Mouse (Mus musculus) liver, embryonic 14.5 days (tissue): ENCODE data around the gene Tnfaip3.

Experiments used
- CTCF ChIP-seq: IDR thresholded peaks from 2 replicates; pipeline ENCODE4 v1.5.1; 2016; ENCODE audit warnings: antibody characterized with exemption, low read depth, control low read depth
- EP300 ChIP-seq: IDR thresholded peaks from 2 replicates; pipeline ENCODE4 v1.6.1; 2016; ENCODE audit warnings: antibody characterized with exemption, low read depth

GRCm38 (mm10) chr10:19024353-19024752 is 8.9 kb upstream of the Tnfaip3 start:
- TF ChIP-seq CTCF, result no peak
- no peak for TF ChIP-seq EP300
